Mouse (Mus musculus) CD4-positive, CD25-positive, alpha-beta regulatory T cell (primary cell): ENCODE data around the gene Slc26a11. TPM values are rescaled to one million over a fixed set of nuclear protein-coding genes. Genes with fewer than 3 reads are reported as not detected.

Experiments used
- polyA plus RNA-seq: library from polyadenylated mRNA; unstranded; fragments of 100-300 nt; shearing (Covaris generic); gene quantifications from one replicate; pipeline ENCODE4 v1.2.1, GENCODE M21; 2017

The Slc26a11 gene
- 14.2 TPM for polyA plus RNA-seq

DNA sequence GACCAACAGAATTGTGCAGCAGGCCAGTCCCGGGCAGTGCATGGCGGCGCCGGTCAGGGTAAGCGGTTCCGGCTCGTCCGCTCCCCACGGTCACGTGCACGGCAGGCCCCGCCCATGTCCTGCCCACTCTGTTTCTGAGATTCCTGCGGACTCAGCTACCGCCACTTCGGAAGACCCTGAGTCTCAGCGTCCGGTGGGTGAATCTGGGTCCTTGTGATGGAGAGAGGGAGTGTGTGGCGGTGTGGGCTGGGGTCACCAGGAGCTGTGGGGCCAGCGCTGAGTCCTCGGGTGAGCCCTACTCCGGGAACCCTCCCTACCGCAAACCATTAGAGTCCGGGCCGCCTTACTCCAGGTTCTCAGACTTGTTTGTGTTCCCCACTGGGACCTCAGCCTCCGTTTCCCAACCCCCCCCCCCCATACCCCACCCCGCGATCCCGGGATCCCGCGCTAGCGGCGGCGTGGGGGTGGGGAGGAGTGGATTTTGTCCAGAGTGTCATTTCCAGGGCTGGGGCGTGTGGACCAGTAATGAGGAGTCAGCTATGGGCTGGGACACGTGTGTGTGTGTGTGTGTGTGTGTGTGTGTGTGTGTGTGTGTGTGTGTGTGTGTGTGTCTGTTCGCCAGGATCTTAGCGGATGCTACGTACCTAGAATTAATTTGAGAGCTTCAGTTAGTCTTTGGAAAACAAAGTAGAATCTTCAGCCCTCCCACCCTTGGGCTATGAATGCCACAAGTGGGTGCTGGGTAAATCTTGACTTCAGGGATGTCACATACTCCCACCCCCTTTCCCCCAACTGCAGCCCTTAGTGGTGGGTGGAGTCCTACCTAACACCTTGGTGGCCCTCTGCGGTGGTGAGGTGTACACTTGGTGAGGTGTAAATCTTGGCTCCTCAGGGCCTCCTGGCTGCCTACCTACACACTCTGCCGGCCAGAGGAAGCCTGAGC lies at the start of gene Slc26a11, which contains the start of gene Sgsh:
TSS of gene Slc26a11 (plus strand) at position 115 of the 943 bp plus-strand sequence.
TSS of gene Sgsh (minus strand) at position 94 of the 943 bp plus-strand sequence.

DNA sequence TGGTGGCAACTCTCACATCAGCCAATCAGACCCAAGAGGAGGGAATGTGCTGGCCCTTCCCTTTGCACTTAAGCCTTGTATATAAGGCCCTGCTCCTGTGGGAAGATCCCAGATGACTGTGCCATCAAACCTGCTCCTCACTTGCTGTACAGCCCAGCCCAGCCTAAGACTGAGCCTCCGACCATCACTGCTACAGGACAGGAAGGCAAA lies 47.8 kb upstream of the Slc26a11 start, which contains the start of gene Card14:
TSS of gene Card14 (plus strand) at position 111 of the 210 bp plus-strand sequence.

DNA sequence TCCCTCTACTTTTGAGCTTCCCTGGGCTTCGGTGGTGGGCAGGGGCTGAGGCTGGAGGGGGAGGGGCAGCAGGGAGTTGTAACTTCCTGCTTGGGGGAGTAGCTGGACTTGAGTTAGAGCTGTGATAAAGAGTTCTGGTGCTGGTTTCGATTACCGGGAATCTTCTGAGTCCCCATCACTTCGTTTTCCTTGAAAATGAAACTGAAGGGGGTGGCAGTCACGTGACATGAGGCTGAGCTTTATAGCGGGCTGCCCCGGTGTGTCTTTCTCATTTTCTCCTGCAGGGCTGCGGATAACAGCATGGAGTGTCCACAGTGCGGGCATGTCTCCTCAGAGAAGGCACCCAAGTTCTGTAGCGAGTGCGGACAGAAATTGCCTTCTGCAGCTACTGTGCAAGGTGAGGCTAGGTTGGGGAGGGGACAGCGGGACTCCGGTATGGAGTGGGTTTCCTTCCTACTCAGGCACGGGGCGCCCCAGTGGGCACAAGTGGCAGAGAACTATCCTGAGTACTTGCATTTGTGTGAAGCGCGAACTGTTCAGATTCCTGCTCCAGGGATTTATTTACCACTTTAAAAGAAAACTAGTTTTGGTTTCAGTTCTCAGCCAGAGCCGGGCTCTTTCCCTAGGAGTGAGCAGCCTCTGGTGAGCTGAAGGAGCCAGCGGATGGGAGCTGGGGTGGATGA lies 37.6 kb downstream of the Slc26a11 start, which contains the start of gene Rnf213:
TSS of gene Rnf213 (plus strand) at position 301 of the 683 bp plus-strand sequence.

Other genes starting within 250 kb of the Slc26a11 start
- 0.75 TPM for gene Tbc1d16, start 127.1 kb upstream of the Slc26a11 start, polyA plus RNA-seq
- 1.9 TPM for gene Ccdc40, start 127.0 kb upstream of the Slc26a11 start, polyA plus RNA-seq
- gene Gaa, start 87.7 kb upstream of the Slc26a11 start, polyA plus RNA-seq: 26.2 TPM
- gene Eif4a3, start 55.5 kb upstream of the Slc26a11 start, polyA plus RNA-seq: 283 TPM
- gene Card14, start 47.8 kb upstream of the Slc26a11 start, polyA plus RNA-seq: not detected
- 13.7 TPM for gene Sgsh, start within 50 bp of the Slc26a11 start, polyA plus RNA-seq
- 25.3 TPM for gene Rnf213, start 37.5 kb downstream of the Slc26a11 start, polyA plus RNA-seq
- gene Endov, start 135.8 kb downstream of the Slc26a11 start, polyA plus RNA-seq: 28.8 TPM
- gene Nptx1, start 192.2 kb downstream of the Slc26a11 start, polyA plus RNA-seq: not detected
- 24.0 TPM for gene Rptor, start 247.3 kb downstream of the Slc26a11 start, polyA plus RNA-seq